Mouse (Mus musculus): Measurements from ENCODE around the gene Prr11.

- TF ChIP-seq CTCF (IDR thresholded peaks at IDR 0.05; ENCODE audit: borderline replicate concordance, extremely low read depth, insufficient read depth, insufficient read length) (no peak), POLR2A (IDR thresholded peaks at IDR 0.05; ENCODE audit: borderline replicate concordance, extremely low read depth, insufficient read depth, insufficient read length, poor library complexity, severe bottlenecking) (no peak; the same call in 1 of the 2 replicates)
These were observed 429 bp upstream of the Prr11 start, which contains the start of gene Ska2 for GRCm38 (mm10) chr11:87108755-87109518.
